In the genomic region with DNA sequence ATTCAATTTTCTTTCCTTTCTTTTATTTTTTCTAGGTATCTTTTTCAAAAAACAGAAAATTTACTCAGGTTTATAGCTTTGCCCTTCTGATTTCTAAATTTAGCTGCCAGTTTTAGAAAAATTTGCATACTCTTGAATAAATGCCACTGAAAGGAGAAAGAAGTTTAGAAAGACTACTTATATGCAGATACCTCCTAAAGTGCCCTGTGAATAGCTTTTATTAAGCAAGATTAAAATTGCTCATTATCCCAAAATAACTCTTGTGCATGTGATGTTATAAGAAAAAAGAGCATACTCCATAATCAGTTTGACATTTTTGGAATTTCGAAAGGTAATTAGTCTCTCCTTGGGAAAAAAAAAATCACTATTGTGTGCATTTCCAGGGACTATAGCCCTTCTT, we compare ENCODE assay signal across 23 mouse cellular contexts.
DNase-seq lines count a peak whose midpoint lies in the region; ATAC-seq and TF ChIP-seq lines count a peak whose summit lies in the region.
"Had no signal": no experiment of that assay in that cellular context is flagged by ENCODE, and none has a peak within 500 bp of the region (broad histone marks: within the 10 kb centered on the region; RNA-seq: fewer than 3 reads in every experiment).

No protein-coding gene starts in this region.

- DNase-seq in forebrain, postnatal 0 days: no peak
- peak; percentile 20 for DNase-seq in CH12.LX (ENCODE audit: extremely low read depth)
- DNase-seq in brain, adult 2 months (ENCODE audit: low read depth, low spot score): peak; percentile 3
- no peak for DNase-seq in adrenal gland, adult 2 months
- DNase-seq in gastrocnemius, postnatal 36 days: no peak
- DNase-seq: adrenal gland, adult 8-10 months; adrenal gland, postnatal 10 days; adrenal gland, postnatal 14 days; adrenal gland, postnatal 25 days; adrenal gland, postnatal 36 days; B cell, adult 2 months; cerebellum, adult 11 months; cerebellum, adult 11-12 months; cerebellum, adult 18-20 months; cerebellum, adult 2 months; cerebellum, adult 8-10 months had no signal

- TF ChIP-seq EP300 in CH12.LX (IDR thresholded peaks at IDR 0.05; ENCODE audit: low read length): no peak

- 37% methylated on average over 1 of the region's 1 CpGs for WGBS in forebrain, embryonic 16.5 days
- 65% methylated on average over 1 of the region's 1 CpGs for WGBS in forebrain, embryonic 13.5 days
- WGBS in forebrain, postnatal 0 days: 35% methylated on average over 1 of the region's 1 CpGs
- 47% methylated on average over 1 of the region's 1 CpGs for WGBS in forebrain, embryonic 15.5 days

- TF ChIP-seq RAD21 in CH12.LX (IDR thresholded peaks at IDR 0.05; ENCODE audit: low read depth, low read length): no peak

- H3K4me2 ChIP-seq in forebrain, embryonic 16.5 days (ENCODE audit: low read length): no peak overlapping the region
- no peak overlapping the region for H3K4me2 ChIP-seq in forebrain, embryonic 13.5 days
- H3K4me2 ChIP-seq in forebrain, postnatal 0 days (ENCODE audit: low read depth): no peak overlapping the region
- H3K4me2 ChIP-seq in forebrain, embryonic 15.5 days (replicated peaks): no peak overlapping the region
- H3K4me2 ChIP-seq in CH12.LX (ENCODE audit: insufficient read depth, low read depth, poor library complexity, severe bottlenecking): no peak overlapping the region

- H3K4me3 ChIP-seq in forebrain, embryonic 16.5 days (replicated peaks; ENCODE audit: low read length): no peak overlapping the region
- no peak overlapping the region for H3K4me3 ChIP-seq in forebrain, embryonic 13.5 days
- H3K4me3 ChIP-seq in forebrain, postnatal 0 days (ENCODE audit: low read depth, low read length): no peak overlapping the region
- no peak overlapping the region for H3K4me3 ChIP-seq in forebrain, embryonic 15.5 days
- H3K4me3 ChIP-seq in CH12.LX (replicated peaks in 1 of 3; ENCODE audit: low read depth in 2 of 3, low read length in 2 of 3, poor library complexity in 1 of 3): no peak overlapping the region

- H3K27ac ChIP-seq in forebrain, embryonic 16.5 days (ENCODE audit: low read length): no peak overlapping the region
- no peak overlapping the region for H3K27ac ChIP-seq in forebrain, embryonic 13.5 days
- no peak overlapping the region for H3K27ac ChIP-seq in forebrain, postnatal 0 days (ENCODE audit: low read depth, low read length)
- no peak overlapping the region for H3K27ac ChIP-seq in forebrain, embryonic 15.5 days (replicated peaks)
- H3K27ac ChIP-seq in CH12.LX (ENCODE audit: insufficient read depth, low read depth): peak overlapping the region; percentile 41; the same call in 1 of the 2 replicates

- H3K79me2 ChIP-seq in CH12.LX (replicated peaks; ENCODE audit: control insufficient read depth, extremely low read depth, insufficient read depth, poor library complexity, severe bottlenecking): no peaks in the 10 kb centered on the region

- in situ Hi-C loops in CH12.LX (cut with MboI; ENCODE audit: low pct_ligation_motif_present, low pct_unique_long_range_greater_than_20kb, low sequenced_read_pairs): no loop called here

- TF ChIP-seq CTCF in forebrain, postnatal 0 days (IDR thresholded peaks at IDR 0.05; ENCODE audit: low read depth): no peak
- no peak for TF ChIP-seq CTCF in CH12.LX (conservative IDR thresholded peaks at IDR 0.05 in 1 of 2, IDR thresholded peaks at IDR 0.05 in 1 of 2; ENCODE audit: low read depth in 2 of 2, low read length in 2 of 2)

- no peaks in the 10 kb centered on the region for H3K36me3 ChIP-seq in forebrain, embryonic 16.5 days (ENCODE audit: control insufficient read depth, insufficient read depth)
- no peaks in the 10 kb centered on the region for H3K36me3 ChIP-seq in forebrain, embryonic 13.5 days (ENCODE audit: poor library complexity, severe bottlenecking)
- no peaks in the 10 kb centered on the region for H3K36me3 ChIP-seq in forebrain, postnatal 0 days (ENCODE audit: insufficient read depth)
- H3K36me3 ChIP-seq in forebrain, embryonic 15.5 days: no peaks in the 10 kb centered on the region
- H3K36me3 ChIP-seq in CH12.LX (replicated peaks in 1 of 2; ENCODE audit: control insufficient read depth in 1 of 2, insufficient read depth in 1 of 2, low read length in 1 of 2): no peaks in the 10 kb centered on the region
- H3K36me3 ChIP-seq: G1E had no signal

- no peaks in the 10 kb centered on the region for H3K27me3 ChIP-seq in forebrain, embryonic 16.5 days (replicated peaks; ENCODE audit: control insufficient read depth, insufficient read depth, low read length)
- no peaks in the 10 kb centered on the region for H3K27me3 ChIP-seq in forebrain, embryonic 13.5 days
- no peaks in the 10 kb centered on the region for H3K27me3 ChIP-seq in forebrain, postnatal 0 days (ENCODE audit: insufficient read depth, low read length)
- H3K27me3 ChIP-seq in forebrain, embryonic 15.5 days: no peaks in the 10 kb centered on the region
- no peaks in the 10 kb centered on the region for H3K27me3 ChIP-seq in CH12.LX (replicated peaks)
- H3K27me3 ChIP-seq: Patski had no signal

- TF ChIP-seq POLR2A in CH12.LX (IDR thresholded peaks at IDR 0.05; ENCODE audit: low read depth, low read length): no peak

- no peaks in the 10 kb centered on the region for H3K4me1 ChIP-seq in forebrain, embryonic 16.5 days (replicated peaks; ENCODE audit: control insufficient read depth, insufficient read depth, low read length)
- no peaks in the 10 kb centered on the region for H3K4me1 ChIP-seq in forebrain, embryonic 13.5 days
- no peaks in the 10 kb centered on the region for H3K4me1 ChIP-seq in forebrain, postnatal 0 days (ENCODE audit: insufficient read depth)
- H3K4me1 ChIP-seq in forebrain, embryonic 15.5 days: no peaks in the 10 kb centered on the region
- peaks cover 11 to 59% of the 10 kb centered on the region in 2 experiments for H3K4me1 ChIP-seq in CH12.LX (ENCODE audit: control insufficient read depth in 1 of 2, insufficient read depth in 2 of 2)

- dilution Hi-C loops in CH12.LX (cut with MboI; ENCODE audit: extremely low pct_ligation_motif_present, extremely low pct_unique_long_range_greater_than_20kb, low sequenced_read_pairs): no loop called here

- no peaks in the 10 kb centered on the region for H3K9me3 ChIP-seq in forebrain, embryonic 16.5 days (ENCODE audit: control insufficient read depth, low read length)
- no peaks in the 10 kb centered on the region for H3K9me3 ChIP-seq in forebrain, embryonic 13.5 days (replicated peaks)
- no peaks in the 10 kb centered on the region for H3K9me3 ChIP-seq in forebrain, postnatal 0 days (ENCODE audit: low read length)
- H3K9me3 ChIP-seq in forebrain, embryonic 15.5 days: no peaks in the 10 kb centered on the region
- peaks cover 4% of the 10 kb centered on the region for H3K9me3 ChIP-seq in CH12.LX (replicated peaks; ENCODE audit: low read length)
- H3K9me3 ChIP-seq: G1E had no signal

- intact Hi-C loops in gastrocnemius, postnatal 36 days (cut with DNase I): no loop called here

- H3K9ac ChIP-seq in forebrain, embryonic 16.5 days (replicated peaks; ENCODE audit: low read depth, low read length): no peak overlapping the region
- H3K9ac ChIP-seq in forebrain, embryonic 13.5 days: no peak overlapping the region
- no peak overlapping the region for H3K9ac ChIP-seq in forebrain, postnatal 0 days
- H3K9ac ChIP-seq in forebrain, embryonic 15.5 days (replicated peaks): no peak overlapping the region
- H3K9ac ChIP-seq in CH12.LX (ENCODE audit: insufficient read depth, low read depth): no peak overlapping the region

- peak; percentile 55; the same call in 1 of the 2 replicates for ATAC-seq in forebrain, embryonic 16.5 days
- no peak for ATAC-seq in forebrain, embryonic 13.5 days
- peak; percentile 86 for ATAC-seq in forebrain, postnatal 0 days
- no peak for ATAC-seq in forebrain, embryonic 15.5 days (replicated peaks)
- ATAC-seq: activated CD4-positive, CD25-positive, alpha-beta regulatory T cell, adult 4 months; CD4-positive, CD25-positive, alpha-beta regulatory T cell, adult 4 months; Patski had no signal

TF ChIP-seq in CH12.LX, 34 proteins besides CTCF, POLR2A, EP300 and RAD21:
- TF ChIP-seq GABPA (IDR thresholded peaks at IDR 0.05; ENCODE audit: insufficient replicate concordance, low read depth, low read length): no peak
- TF ChIP-seq NELFE (IDR thresholded peaks at IDR 0.05; ENCODE audit: low read depth, low read length): no peak
- no peak for TF ChIP-seq E2F4 (IDR thresholded peaks at IDR 0.05; ENCODE audit: insufficient replicate concordance, low read depth, low read length)
- no peak for TF ChIP-seq PAX5 (IDR thresholded peaks at IDR 0.05; ENCODE audit: low read length)
- TF ChIP-seq MEF2A (IDR thresholded peaks at IDR 0.05; ENCODE audit: borderline replicate concordance, low read depth, low read length): 0 out of 2 replicates have a peak, but pooled peaks have one; percentile 36
- TF ChIP-seq ZNF384 (IDR thresholded peaks at IDR 0.05; ENCODE audit: low read depth, low read length): 0 out of 2 replicates have a peak, but pooled peaks have one; percentile 35
- TF ChIP-seq RCOR1 (conservative IDR thresholded peaks at IDR 0.05; ENCODE audit: low read depth, low read length): no peak
- no peak for TF ChIP-seq MAFK (IDR thresholded peaks at IDR 0.05; ENCODE audit: insufficient replicate concordance, low read length)

Comparison
In these comparisons a context has a peak if more than half of its experiments do, and no peak if none do; other contexts are left out.
1. ATAC-seq: peak in forebrain, embryonic 16.5 days (single experiment) and forebrain, postnatal 0 days (single experiment); none in forebrain, embryonic 13.5 days (single experiment) and forebrain, embryonic 15.5 days (single experiment).
2. DNase-seq: peak in CH12.LX (single experiment) and brain, adult 2 months (single experiment); none in forebrain, postnatal 0 days (single experiment), adrenal gland, adult 2 months (single experiment) and gastrocnemius, postnatal 36 days (0 of 2).